Mouse (Mus musculus) hindbrain, postnatal 0 days (tissue): ENCODE results near the gene Sema4f. TPM values are rescaled to one million over a fixed set of nuclear protein-coding genes. Genes with fewer than 3 reads are reported as not detected.

ENCODE experiments used
- ATAC-seq: fragments of 200-750 bp; cut with Nextera tagmentation; 2 replicates; pipeline ENCODE4 v1.8.0; 2017; ENCODE audit warnings: mild to moderate bottlenecking, moderate TSS enrichment, moderate library complexity
- DNase-seq: peaks from one replicate; pipeline ENCODE4 v3.0.0-alpha.2; 2015; ENCODE audit warnings: low spot score
- H3K27ac ChIP-seq: fragments of 300-500 bp; sonication (generic); 2 replicates; pipeline ENCODE4 v1.5.1; 2014; ENCODE audit warnings: mild to moderate bottlenecking
- H3K27me3 ChIP-seq: fragments of 300-500 bp; sonication (generic); 2 replicates; pipeline ENCODE4 v1.6.1; 2014; ENCODE audit warnings: low read length, mixed read lengths; ENCODE audit not compliant: insufficient read depth
- H3K36me3 ChIP-seq: fragments of 300-500 bp; sonication (generic); 2 replicates; pipeline ENCODE4 v1.6.1; 2014; ENCODE audit warnings: low read length, mixed read lengths; ENCODE audit not compliant: insufficient read depth
- H3K4me1 ChIP-seq: fragments of 300-500 bp; sonication (generic); 2 replicates; pipeline ENCODE4 v1.6.1; 2014; ENCODE audit warnings: antibody characterized with exemption, low read length, mixed read lengths; ENCODE audit not compliant: insufficient read depth
- H3K4me2 ChIP-seq: fragments of 300-500 bp; sonication (generic); 2 replicates; pipeline ENCODE4 v1.6.1; 2014; ENCODE audit warnings: low read depth, mild to moderate bottlenecking, low read length, moderate library complexity, mixed read lengths
- H3K4me3 ChIP-seq: fragments of 300-500 bp; sonication (generic); 2 replicates; pipeline ENCODE4 v1.5.1; 2014; ENCODE audit warnings: low read length
- H3K9ac ChIP-seq: fragments of 300-500 bp; sonication (generic); replicated peaks from 2 replicates; pipeline ENCODE4 v1.6.1; 2014; ENCODE audit warnings: mild to moderate bottlenecking, low read length, moderate library complexity, mixed read lengths
- H3K9me3 ChIP-seq: fragments of 300-500 bp; sonication (generic); 2 replicates; pipeline ENCODE4 v1.6.1; 2016; ENCODE audit warnings: low read length, mixed read lengths
- CTCF ChIP-seq: IDR thresholded peaks from 2 replicates; pipeline ENCODE4 v1.5.1; 2016; ENCODE audit warnings: antibody characterized with exemption, control low read depth, low read depth
- WGBS: fragments of 180-500 bp; shearing (Covaris S2); extraction: QIAGEN DNeasy Blood & Tissue Kit; methylation state at CpG from one replicate; pipeline ENCODE4 v1.1.7; 2014; 5-methylcytosine and 5-hydroxymethylcytosine counted together
- polyA plus RNA-seq: library from polyadenylated mRNA; unstranded; fragments of >200 nt; fragmentation: Nextera tagmentation; extraction: Ambion mirVana; gene quantifications from 2 replicates; pipeline ENCODE4 v1.2.1, GENCODE M21; 2015
- total RNA-seq: library from RNA; depleted of rRNA; stranded (reverse); fragments of >200 nt; gene quantifications from 2 replicates; pipeline ENCODE4 v1.2.3, GENCODE M21; 2014

Sema4f gene
- total and polyA plus RNA-seq, 2 experiments from 2014 or later = 19.4 to 21.6 TPM

- WGBS = 65% methylated on average over 3 of the region's 3 CpGs
- H3K27ac ChIP-seq = no peak overlapping the region
- ATAC-seq (no peak), DNase-seq (peak; percentile 19)
- no peaks in the 10 kb centered on the region for H3K4me1 ChIP-seq
- no peaks in the 10 kb centered on the region for H3K36me3 ChIP-seq
- H3K27me3 ChIP-seq = no peaks in the 10 kb centered on the region
- H3K9me3 ChIP-seq = no peaks in the 10 kb centered on the region
- no peak overlapping the region for H3K9ac ChIP-seq
- no peak overlapping the region for H3K4me3 ChIP-seq
- no peak overlapping the region for H3K4me2 ChIP-seq
- peak; percentile 49 for TF ChIP-seq CTCF
These were observed 14.6 kb downstream of the Sema4f start for GRCm38 (mm10) chr6:82925005-82925404.

DNA sequence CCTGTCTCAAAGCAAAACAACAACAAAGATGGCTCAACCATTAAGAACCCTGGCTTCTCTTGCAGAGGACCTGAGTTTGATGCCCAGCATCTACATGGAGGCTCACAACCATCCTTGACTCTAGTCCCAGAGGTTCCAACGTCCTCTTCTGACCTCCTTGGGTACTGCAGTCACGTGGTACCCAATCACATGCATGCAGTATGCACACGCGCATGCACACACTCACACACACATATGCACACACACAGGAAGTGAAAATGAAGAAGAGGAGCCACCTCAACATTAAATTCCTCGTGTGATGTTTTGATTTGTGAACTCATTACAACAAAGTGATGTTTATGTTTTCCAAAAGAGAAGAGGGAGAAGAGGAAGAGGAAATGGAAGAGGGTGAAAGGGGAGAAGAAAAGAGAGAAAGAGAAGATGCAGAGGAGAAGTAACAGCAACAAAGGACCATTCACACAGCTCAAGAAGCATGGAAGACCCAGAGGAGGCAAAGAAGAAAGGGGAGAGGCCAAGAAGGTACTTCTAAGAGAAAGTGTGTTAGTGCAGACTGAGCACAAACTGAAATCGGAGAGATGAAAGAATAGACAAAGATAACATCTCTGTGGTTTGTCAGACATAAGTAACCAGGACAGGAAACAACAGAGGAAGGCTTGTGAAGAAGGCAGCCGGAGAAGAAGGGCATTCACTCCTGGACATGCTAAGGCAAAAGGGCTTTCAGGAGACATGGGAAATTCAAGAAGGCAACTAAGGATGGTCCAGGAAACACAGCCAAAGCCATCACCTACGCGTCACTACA lies 17.9 kb downstream of the Sema4f start:
- no peak overlapping the region for H3K4me3 ChIP-seq
- ATAC-seq = no peak
- H3K9ac ChIP-seq = no peak overlapping the region
- no peaks in the 10 kb centered on the region for H3K27me3 ChIP-seq
- no peaks in the 10 kb centered on the region for H3K9me3 ChIP-seq
- H3K36me3 ChIP-seq = no peaks in the 10 kb centered on the region; the same call in 1 of the 2 replicates
- no peaks in the 10 kb centered on the region for H3K4me1 ChIP-seq
- 79% methylated on average over 9 of the region's 9 CpGs for WGBS
- H3K4me2 ChIP-seq = no peak overlapping the region
- H3K27ac ChIP-seq = no peak overlapping the region
- no peak for DNase-seq
- no peak for TF ChIP-seq CTCF

- no peak for DNase-seq
- Histone ChIP-seq H3K4me1 (no peaks in the 10 kb centered on the region), H3K9ac (no peak overlapping the region), H3K36me3 (no peaks in the 10 kb centered on the region; the same call in 1 of the 2 replicates), H3K27me3 (no peaks in the 10 kb centered on the region), H3K4me3 (no peak overlapping the region), H3K9me3 (no peaks in the 10 kb centered on the region), H3K27ac (no peak overlapping the region), H3K4me2 (no peak overlapping the region)
- WGBS = 69% methylated on average over 8 of the region's 8 CpGs
- TF ChIP-seq CTCF = 0 out of 2 replicates have a peak, but pooled peaks have one; percentile 7
- no peak for ATAC-seq
These were observed 20.0 kb downstream of the Sema4f start for GRCm38 (mm10) chr6:82919520-82919919.

DNA sequence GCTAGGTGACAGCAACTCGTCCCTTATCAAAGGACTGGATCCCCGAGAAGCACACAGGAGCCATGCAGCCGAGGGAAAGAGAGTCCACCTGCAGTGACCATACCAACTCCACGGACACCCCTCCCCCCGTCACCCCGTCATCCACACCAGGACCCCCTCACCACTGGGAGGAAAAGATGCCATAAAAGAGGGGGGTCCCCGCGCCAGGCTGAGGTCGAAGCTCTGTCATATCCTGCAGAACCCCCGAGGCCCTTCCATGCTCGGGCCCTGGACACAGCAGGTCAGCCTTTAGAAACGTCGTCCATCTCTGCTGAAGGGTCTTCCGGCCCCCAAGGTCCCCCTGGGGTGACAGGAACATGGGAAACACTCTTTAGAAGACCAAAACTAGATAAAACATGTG lies 21.2 kb downstream of the Sema4f start:
- TF ChIP-seq CTCF = no peak
- no peak for ATAC-seq
- H3K4me1 ChIP-seq = no peaks in the 10 kb centered on the region
- 83% methylated on average over 14 of the region's 14 CpGs for WGBS
- DNase-seq = no peak
- no peak overlapping the region for H3K4me3 ChIP-seq
- H3K27me3 ChIP-seq = no peaks in the 10 kb centered on the region
- H3K36me3 ChIP-seq = no peaks in the 10 kb centered on the region; the same call in 1 of the 2 replicates
- H3K27ac ChIP-seq = peak overlapping the region; percentile 75; the same call in 1 of the 2 replicates
- H3K4me2 ChIP-seq = no peak overlapping the region
- no peaks in the 10 kb centered on the region for H3K9me3 ChIP-seq
- no peak overlapping the region for H3K9ac ChIP-seq

- peak; percentile 88 for TF ChIP-seq CTCF
- DNase-seq (peak; percentile 62), ATAC-seq (peak; percentile 68)
- Histone ChIP-seq H3K9ac (no peak overlapping the region), H3K4me3 (no peak overlapping the region), H3K27ac (peak overlapping the region; percentile 75), H3K4me2 (peak overlapping the region; percentile 34; the same call in 1 of the 2 replicates), H3K36me3 (no peaks in the 10 kb centered on the region; the same call in 1 of the 2 replicates), H3K9me3 (no peaks in the 10 kb centered on the region), H3K4me1 (no peaks in the 10 kb centered on the region), H3K27me3 (no peaks in the 10 kb centered on the region)
- WGBS = 14% methylated on average over 8 of the region's 8 CpGs
These were observed 21.8 kb downstream of the Sema4f start for GRCm38 (mm10) chr6:82917778-82918129.

DNA sequence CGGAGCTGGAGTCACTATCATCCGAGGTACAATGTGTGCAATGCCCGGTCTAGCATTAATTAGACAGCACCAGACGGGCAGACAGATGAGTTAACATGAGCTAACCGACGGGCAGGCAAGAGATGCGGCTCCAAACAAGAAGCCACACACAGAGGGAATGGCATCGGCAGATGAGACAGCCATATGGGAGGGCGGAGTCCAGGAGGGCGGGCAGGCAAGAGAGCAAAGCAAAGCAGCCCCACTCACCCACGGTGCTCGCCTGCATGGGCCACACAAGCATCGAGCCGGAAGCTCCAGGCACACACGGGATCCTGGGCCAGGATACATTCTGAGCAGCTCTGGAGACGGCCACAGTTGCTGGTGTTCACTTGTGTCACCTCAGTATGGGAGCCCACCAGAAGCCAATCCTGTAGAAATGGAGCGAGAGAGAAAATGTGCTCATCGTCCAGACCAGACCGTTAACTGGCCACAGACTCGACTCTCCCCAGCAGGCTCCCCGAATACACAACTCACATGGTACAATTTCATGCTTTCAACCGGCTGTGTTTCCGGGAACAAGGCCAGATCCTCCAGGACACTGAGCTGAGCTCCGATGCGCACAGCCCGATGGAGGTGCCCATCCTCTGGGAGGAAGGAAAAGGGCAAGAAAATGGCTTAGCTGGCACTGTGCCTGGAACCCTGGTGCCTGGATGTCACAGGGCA lies 22.3 kb downstream of the Sema4f start:
- H3K27me3 ChIP-seq = no peaks in the 10 kb centered on the region
- TF ChIP-seq CTCF = no peak
- no peaks in the 10 kb centered on the region; the same call in 1 of the 2 replicates for H3K36me3 ChIP-seq
- peak overlapping the region; percentile 75 for H3K27ac ChIP-seq
- DNase-seq (peak; percentile 89), ATAC-seq (peak; percentile 88)
- whole genome bisulfite sequencing = 45% methylated on average over 26 of the region's 26 CpGs
- no peaks in the 10 kb centered on the region for H3K4me1 ChIP-seq
- H3K9me3 ChIP-seq = no peaks in the 10 kb centered on the region
- no peak overlapping the region for H3K4me3 ChIP-seq
- no peak overlapping the region for H3K9ac ChIP-seq
- H3K4me2 ChIP-seq = peak overlapping the region; percentile 34; the same call in 1 of the 2 replicates
